Mouse (Mus musculus) thymus, adult 2 months (tissue): Measurements from ENCODE around the gene Coq4. TPM values are rescaled to one million over a fixed set of nuclear protein-coding genes. Genes with fewer than 3 reads are reported as not detected.

Source experiments
- DNase-seq: peaks from one replicate; pipeline ENCODE4 v3.0.0; 2021
- H3K27ac ChIP-seq: fragments of 200-500 bp; 2 replicates; pipeline ENCODE4 v1.5.1; 2012; ENCODE audit warnings: low read length, control low read depth; ENCODE audit not compliant: control insufficient read depth, insufficient read depth
- H3K27me3 ChIP-seq: fragments of 200-500 bp; 2 replicates; pipeline ENCODE4 v1.6.1; 2012; ENCODE audit warnings: mild to moderate bottlenecking, low read length, moderate library complexity, mixed read lengths; ENCODE audit not compliant: control insufficient read depth, insufficient read depth
- H3K36me3 ChIP-seq: fragments of 200-500 bp; 2 replicates; pipeline ENCODE4 v1.6.1; 2012; ENCODE audit warnings: mild to moderate bottlenecking, low read length, moderate library complexity; ENCODE audit not compliant: control insufficient read depth, insufficient read depth
- H3K4me1 ChIP-seq: fragments of 200-500 bp; replicated peaks from 2 replicates; pipeline ENCODE4 v1.6.1; 2012; ENCODE audit warnings: low read length; ENCODE audit not compliant: control insufficient read depth, insufficient read depth
- H3K4me3 ChIP-seq: fragments of 200-500 bp; 2 replicates; pipeline ENCODE4 v1.5.1; 2012; ENCODE audit warnings: mild to moderate bottlenecking, low read length, control low read depth, moderate library complexity; ENCODE audit not compliant: control insufficient read depth, insufficient read depth
- CTCF ChIP-seq: fragments of 200-500 bp; IDR thresholded peaks from 2 replicates; pipeline ENCODE4 v1.5.1; 2012; ENCODE audit warnings: mild to moderate bottlenecking, control low read depth, low read length, moderate library complexity, borderline replicate concordance; ENCODE audit not compliant: control insufficient read depth, poor library complexity, insufficient read depth; ENCODE audit errors: extremely low read depth
- POLR2A ChIP-seq: fragments of 200-500 bp; IDR thresholded peaks from 2 replicates; pipeline ENCODE4 v1.6.1; 2012; ENCODE audit warnings: mild to moderate bottlenecking, low read length, control low read depth, moderate library complexity; ENCODE audit not compliant: control insufficient read depth, poor library complexity, insufficient read depth; ENCODE audit errors: extremely low read depth
- WGBS: fragments of 180-500 bp; shearing (Covaris S2); methylation state at CpG from one replicate; pipeline ENCODE4 v1.1.7; 2018; 5-methylcytosine and 5-hydroxymethylcytosine counted together
- polyA plus RNA-seq: library from polyadenylated mRNA; depleted of rRNA; stranded (reverse); fragments of >200 nt; gene quantifications from 2 replicates; pipeline ENCODE4 v1.2.3, GENCODE M21; 2012; rRNA removed

The Coq4 gene
- polyA plus RNA-seq = 49.0 and 83.9 TPM in 2 replicates

DNA sequence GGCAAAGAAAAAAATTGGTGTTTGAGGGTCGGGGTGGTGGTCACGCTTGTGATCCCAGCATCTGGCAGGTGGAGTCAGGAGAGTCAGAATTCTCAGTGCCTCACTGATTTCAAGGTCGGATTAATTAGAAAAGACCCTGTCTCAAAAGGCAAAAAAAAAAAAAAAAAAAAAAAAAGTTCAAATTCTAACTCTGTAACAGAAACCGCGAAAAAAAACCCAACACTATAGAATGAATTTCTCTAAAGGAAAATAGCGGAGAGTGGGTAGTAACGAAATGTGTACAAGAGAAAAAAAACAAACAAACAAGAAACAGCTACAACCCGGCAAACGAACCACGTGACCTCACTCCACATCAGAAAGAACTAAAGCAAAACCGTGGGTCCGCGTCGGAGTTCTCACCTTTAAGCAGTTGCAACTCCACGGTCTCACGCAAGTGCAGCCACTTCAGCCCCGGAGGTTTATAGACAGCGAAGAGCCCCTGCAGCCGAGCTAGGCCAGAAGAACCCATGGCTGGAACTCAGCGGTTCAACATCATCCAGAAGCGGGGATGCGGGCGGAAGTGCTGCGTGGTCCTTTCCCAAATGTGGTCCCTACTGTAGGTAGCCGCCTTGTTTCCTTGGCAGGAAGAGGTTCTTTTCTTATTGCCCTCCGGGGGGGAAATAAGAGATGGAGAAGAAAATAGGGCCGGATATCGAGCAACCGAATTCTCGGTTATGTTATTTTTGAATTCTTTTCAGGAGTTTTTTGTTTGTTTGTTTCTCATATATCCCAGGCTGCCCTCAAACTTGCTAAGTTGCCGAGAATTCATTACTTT is at the start of gene Coq4:
Gene Coq4, plus strand, starts transcription at position 390 of the 814 bp plus-strand sequence.
- no peaks in the 10 kb centered on the region for H3K4me1 ChIP-seq
- DNase-seq = peak; percentile 91
- H3K27me3 ChIP-seq = no peaks in the 10 kb centered on the region
- H3K4me3 ChIP-seq = peak within 1 kb of the TSS; percentile 100
- WGBS = 2% methylated on average over 31 of the region's 31 CpGs
- peaks cover 26% of the 10 kb centered on the region for H3K36me3 ChIP-seq
- no peak for TF ChIP-seq CTCF
- TF ChIP-seq POLR2A = peak; percentile 39; the same call in 1 of the 2 replicates
- H3K27ac ChIP-seq = peak within 1 kb of the TSS; percentile 54; the same call in 1 of the 2 replicates

DNA sequence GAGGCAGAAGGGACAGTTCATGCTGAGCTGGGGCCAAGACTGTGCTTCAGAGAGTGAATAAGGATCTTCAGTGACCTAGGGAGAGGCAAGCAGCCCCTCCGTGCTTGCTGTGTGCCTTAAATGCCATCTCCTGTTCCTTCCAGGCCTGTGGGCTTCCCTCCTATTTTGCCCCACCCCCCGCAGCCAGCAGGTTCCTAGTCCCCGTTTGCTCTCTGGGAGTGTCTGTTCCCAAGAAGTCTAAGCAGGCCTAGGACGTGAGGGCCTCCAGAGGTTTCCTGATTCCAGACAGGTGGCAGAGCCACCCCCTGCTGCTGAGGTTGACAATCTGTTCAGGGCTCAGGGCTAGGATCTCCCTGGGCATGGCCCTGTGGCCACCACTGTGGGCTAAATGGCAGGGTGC is 48.5 kb upstream of the Coq4 start:
- no peak overlapping the region for H3K27ac ChIP-seq
- no peak for DNase-seq
- WGBS = 79% methylated on average over 4 of the region's 4 CpGs
- TF ChIP-seq CTCF = no peak
- TF ChIP-seq POLR2A = no peak
- H3K27me3 ChIP-seq = no peaks in the 10 kb centered on the region
- H3K4me3 ChIP-seq = no peak overlapping the region
- H3K36me3 ChIP-seq = peaks cover 35% of the 10 kb centered on the region
- H3K4me1 ChIP-seq = no peaks in the 10 kb centered on the region

DNA sequence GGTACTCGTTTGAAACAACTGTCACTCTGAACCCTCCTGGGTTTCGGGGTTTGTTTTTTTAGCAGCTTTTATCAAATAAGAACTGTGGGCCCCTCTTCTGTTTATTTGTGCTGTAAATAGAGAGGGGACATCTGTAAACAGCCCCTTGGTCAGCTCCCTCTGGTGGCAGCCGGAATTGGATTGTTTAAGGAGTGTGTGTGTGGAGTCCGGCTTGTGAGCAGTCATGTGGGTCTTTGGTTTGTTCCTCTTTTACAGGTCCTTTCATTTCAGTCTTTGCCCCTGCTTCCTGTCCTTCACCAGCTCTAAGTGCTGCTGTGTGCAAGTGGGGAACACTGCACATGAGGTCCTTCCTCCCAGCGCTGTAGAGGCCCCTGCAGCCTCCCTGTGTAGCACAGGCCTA is 47.9 kb upstream of the Coq4 start:
- Histone ChIP-seq H3K4me1 (no peaks in the 10 kb centered on the region), H3K27ac (no peak overlapping the region), H3K27me3 (no peaks in the 10 kb centered on the region), H3K4me3 (no peak overlapping the region), H3K36me3 (peaks cover 29% of the 10 kb centered on the region)
- no peak for DNase-seq
- no peak for TF ChIP-seq CTCF
- TF ChIP-seq POLR2A = no peak
- WGBS = 37% methylated on average over 5 of the region's 5 CpGs

DNA sequence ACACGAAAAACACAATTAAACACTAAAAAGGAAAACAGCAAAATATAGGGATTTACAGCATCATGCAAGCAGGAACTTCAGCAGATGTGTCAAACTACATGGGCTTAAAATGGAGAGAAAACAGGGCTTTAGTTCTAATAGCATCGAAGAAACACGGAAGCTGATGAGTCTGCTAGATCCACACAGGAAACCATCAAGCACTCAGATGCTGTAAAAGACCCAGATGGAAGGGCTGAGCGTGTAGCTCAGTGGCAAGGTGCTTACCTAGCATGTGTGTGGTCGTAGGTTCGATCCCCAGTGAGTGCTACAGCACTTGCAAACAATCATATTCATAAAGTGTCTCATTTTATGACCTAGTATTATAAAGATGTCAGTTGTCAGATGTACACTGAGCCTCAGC is 46.1 kb upstream of the Coq4 start:
- no peaks in the 10 kb centered on the region; the same call in 1 of the 2 replicates for H3K27me3 ChIP-seq
- H3K27ac ChIP-seq = no peak overlapping the region
- DNase-seq = no peak
- WGBS = 88% methylated on average over 6 of the region's 6 CpGs
- TF ChIP-seq POLR2A (no peak), CTCF (no peak)
- peaks cover 20% of the 10 kb centered on the region for H3K36me3 ChIP-seq
- no peak overlapping the region for H3K4me3 ChIP-seq
- no peaks in the 10 kb centered on the region for H3K4me1 ChIP-seq

DNA sequence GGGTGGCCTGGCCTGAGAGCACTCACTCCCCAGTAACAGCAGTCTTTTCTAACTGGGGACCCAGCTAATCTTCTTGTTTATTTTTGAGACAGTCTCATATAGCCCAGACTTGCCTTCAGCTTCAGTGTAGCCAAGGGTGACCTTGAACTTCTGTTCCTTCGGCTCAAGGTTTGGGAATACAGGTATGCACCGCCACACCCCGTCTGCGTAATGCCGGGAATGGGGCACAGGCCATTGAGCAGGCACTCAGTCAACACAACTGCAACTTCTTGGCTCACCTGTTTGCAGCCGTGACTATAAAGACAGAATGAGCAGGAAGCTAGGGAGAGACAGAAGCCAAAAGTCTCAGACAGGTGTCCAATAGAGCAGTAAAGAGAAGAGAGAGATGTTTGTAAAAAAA is 43.0 kb upstream of the Coq4 start:
- no peak for TF ChIP-seq POLR2A
- no peak for TF ChIP-seq CTCF
- no peak for DNase-seq
- H3K27me3 ChIP-seq = peaks cover 14% of the 10 kb centered on the region; the same call in 1 of the 2 replicates
- no peaks in the 10 kb centered on the region for H3K4me1 ChIP-seq
- no peak overlapping the region for H3K27ac ChIP-seq
- H3K4me3 ChIP-seq = no peak overlapping the region
- WGBS = 93% methylated on average over 6 of the region's 6 CpGs
- no peaks in the 10 kb centered on the region for H3K36me3 ChIP-seq

DNA sequence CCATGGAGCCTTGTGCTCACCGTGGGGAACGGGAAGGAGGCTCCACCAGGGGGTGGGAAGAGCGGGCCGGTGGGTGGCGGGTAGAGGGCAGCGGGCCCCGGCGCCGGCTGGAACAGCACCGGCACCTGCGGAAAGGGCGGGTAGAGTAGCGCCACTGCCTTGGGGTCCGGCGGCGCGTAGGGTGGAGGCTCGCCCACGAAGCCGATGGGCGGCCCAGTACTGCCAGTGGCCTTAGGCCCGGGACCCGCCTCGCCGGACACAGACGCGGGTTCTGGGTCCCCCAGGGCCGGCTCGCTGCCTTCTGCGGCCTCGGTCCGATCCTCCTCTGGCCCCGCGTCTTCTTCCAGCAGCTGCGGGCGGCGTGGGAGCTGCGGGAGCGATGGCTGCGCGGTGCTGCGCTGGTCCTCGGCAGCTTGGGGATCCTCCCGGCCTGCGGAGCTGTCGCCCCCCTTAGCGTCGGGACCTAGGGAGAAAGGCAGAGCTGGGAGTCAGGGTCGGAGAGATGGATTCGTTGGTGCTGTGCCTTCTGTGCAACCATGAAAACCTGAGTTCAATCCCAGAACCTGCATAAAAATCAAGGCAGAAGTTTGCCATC is 40.0 kb upstream of the Coq4 start:
- Histone ChIP-seq H3K4me3 (no peak overlapping the region), H3K4me1 (no peaks in the 10 kb centered on the region), H3K27me3 (peaks cover 18% of the 10 kb centered on the region; the same call in 1 of the 2 replicates), H3K36me3 (no peaks in the 10 kb centered on the region), H3K27ac (no peak overlapping the region)
- WGBS = 7% methylated on average over 50 of the region's 50 CpGs
- no peak for DNase-seq
- no peak for TF ChIP-seq POLR2A
- TF ChIP-seq CTCF = no peak

DNA sequence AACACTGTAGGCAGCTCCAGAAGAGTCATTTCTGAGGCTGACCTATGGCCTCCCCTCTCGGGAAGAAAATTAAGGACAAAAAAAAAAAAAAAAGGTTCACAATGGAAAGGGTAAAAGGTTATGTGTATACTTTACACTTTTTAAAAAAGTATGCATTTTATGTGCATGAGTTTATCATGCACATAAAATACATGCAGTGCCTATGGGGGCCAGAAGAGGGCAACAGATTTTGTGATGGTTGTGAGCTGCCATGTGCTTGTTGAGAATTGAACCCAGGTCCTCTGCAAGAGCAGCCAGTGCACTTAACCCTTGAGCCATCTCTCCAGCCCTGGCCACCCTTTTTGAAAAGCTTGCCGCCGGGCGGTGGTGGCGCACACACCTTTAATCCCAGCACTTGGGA is 39.4 kb upstream of the Coq4 start:
- Histone ChIP-seq H3K27me3 (peaks cover 18% of the 10 kb centered on the region; the same call in 1 of the 2 replicates), H3K27ac (no peak overlapping the region), H3K4me3 (no peak overlapping the region), H3K36me3 (no peaks in the 10 kb centered on the region), H3K4me1 (no peaks in the 10 kb centered on the region)
- TF ChIP-seq POLR2A (no peak), CTCF (no peak)
- WGBS = 79% methylated on average over 5 of the region's 5 CpGs
- peak; percentile 36 for DNase-seq
